Mouse (Mus musculus) layer of hippocampus, adult 8-10 months (tissue): Measurements from ENCODE around the gene Adam22. TPM values are rescaled to one million over a fixed set of nuclear protein-coding genes. Genes with fewer than 3 reads are reported as not detected.
"Not testable (repeated sequence)": the region's sequence is repeated elsewhere in the genome, so short reads cannot be mapped to it uniquely, and the experiment has no call there.

Experiments
- DNase-seq, 2 experiments: peaks; one replicate each; pipeline ENCODE4 v3.0.0; 2022; ENCODE audit warnings: low spot score in 2 of 2
- microRNA-seq, 2 experiments: library from miRNA; unstranded; fragments of <30 nt; microRNA quantifications; one replicate each; pipeline ENCODE4 v1.2.0; 2022
- total RNA-seq, 4 experiments: library from RNA; stranded (reverse); gene quantifications; 2 replicates each; pipeline ENCODE4 v1.2.4; 2022

Adam22 gene
- total RNA-seq, 4 experiments from 2014 or later: 156 to 171 (median 164) TPM

- no peak for DNase-seq
These were observed 305.5 kb downstream of the Adam22 start for GRCm38 (mm10) chr5:8062469-8062868.

- no peak for DNase-seq
These were observed 309.9 kb downstream of the Adam22 start for GRCm38 (mm10) chr5:8058056-8058455.

DNA sequence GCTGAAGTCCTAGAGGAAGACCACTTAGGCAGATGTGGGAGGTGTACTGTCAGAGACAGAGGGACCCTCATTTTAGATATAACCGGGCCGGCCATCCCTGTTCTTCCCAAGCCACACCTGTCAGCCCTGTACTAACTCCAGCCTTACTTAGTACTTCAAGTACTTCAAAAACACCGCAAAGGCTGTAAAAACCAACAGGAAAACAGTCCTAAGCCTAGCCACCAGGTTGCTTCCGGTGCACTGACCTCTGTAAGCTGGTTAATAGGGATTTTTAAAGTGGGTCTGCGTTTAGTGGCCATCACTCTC, 311.0 kb downstream of the Adam22 start:
- no peak for DNase-seq

DNA sequence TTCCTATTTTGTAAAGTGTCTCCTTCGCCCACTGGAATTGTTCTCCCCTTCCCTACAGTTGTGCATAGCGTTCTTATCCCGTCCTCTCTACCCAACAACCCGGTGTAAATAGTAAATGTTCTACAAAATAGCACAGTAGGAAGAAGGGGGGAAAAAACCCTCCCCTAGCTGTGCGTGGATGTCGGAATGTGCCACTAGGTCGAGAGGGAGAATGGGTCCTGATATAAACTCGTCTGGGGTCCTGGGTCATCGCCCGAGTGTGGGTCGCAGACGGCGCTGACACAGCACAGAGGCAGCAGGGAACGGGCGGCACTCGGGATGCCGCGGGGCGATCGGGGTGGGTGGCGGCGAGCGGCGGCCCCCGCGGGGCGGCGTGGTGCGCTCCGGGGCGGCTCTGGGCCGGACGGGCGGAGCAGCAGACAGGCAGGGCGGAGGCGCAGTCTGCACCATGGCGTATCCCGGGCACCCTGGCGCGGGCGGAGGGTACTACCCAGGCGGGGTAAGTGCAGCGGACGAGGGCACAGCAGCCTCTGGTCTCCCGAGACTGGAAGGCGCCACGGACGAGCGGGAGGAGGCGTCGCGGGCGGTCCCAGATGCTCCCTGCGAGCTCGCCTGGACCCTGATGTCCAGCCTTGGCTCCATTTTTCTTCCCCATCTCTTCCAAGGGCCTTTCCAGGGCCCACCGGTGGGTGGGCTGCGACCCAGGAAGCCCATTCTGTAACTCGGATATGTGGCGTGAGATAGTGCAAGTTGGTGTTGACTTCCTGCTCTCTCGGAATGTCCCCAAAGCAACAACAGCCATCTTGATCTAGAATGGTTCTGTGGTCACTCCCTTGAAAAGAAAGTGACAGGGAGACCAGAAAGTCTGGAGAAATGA, 311.6 kb downstream of the Adam22 start:
- peak; percentile 64 to 74 for DNase-seq

DNA sequence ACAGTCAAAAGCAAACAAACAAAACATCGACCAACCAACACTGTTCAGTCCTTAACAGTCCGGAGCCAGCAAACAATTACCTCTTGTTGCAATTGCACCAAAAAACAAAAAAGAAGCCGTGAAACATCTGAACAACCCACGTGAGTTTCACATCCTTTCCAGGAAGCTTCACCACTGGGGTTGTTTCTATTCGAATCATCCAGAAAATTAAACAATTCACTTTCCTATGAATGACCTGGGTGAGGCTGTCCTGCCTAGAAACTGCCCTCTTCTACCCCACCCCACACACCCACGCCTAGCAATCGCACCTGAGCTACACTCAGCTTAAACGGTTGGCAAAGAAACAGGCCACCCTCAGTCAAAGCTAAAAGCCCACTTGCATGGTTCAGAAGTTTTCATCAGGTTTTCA, 312.2 kb downstream of the Adam22 start:
- DNase-seq: no peak

DNA sequence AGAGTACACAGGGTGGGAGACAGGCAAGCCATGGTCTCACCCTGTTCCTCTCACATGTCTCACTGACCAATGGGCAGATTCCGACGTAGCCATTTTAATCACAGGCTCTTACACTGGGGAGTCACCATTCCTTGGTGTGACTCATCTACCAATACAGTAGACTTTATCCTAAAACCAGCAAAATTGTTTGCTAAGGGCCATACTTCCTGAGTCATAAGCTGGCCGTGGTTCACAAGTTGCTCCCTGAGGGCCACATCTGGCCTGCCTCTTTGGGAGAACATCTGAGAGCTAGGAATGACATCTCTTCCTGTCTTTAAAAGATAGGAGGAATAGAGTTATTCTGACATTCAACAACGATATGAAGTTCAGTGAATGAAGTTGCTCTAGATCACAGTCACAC, 314.1 kb downstream of the Adam22 start:
- no peak for DNase-seq

- DNase-seq: no peak
These were observed 322.1 kb downstream of the Adam22 start, which contains the start of gene Sri for GRCm38 (mm10) chr5:8045855-8046254. Gene Sri, plus strand, starts transcription at chr5:8046078.

- not testable (repeated sequence) for DNase-seq
These were observed 333.4 kb downstream of the Adam22 start for GRCm38 (mm10) chr5:8034596-8034995.

Small RNAs within 50 kb of the gene (microRNA-seq; reads per million reads assigned to microRNA genes)
- 0 reads per million in 2 experiments for gene Gm24196

Other genes starting within 250 kb of the Adam22 start
- 1 to 10 TPM; 1.7 to 2.9 (median 2.0) TPM for gene Dbf4, start 54.6 kb upstream of the Adam22 start, total RNA-seq
- gene Slc25a40, start 54.7 kb upstream of the Adam22 start, total RNA-seq: 10 to 100 TPM; 10.3 to 13.5 (median 12.2) TPM